Mouse (Mus musculus): ENCODE results near the gene Tex45.

DNA sequence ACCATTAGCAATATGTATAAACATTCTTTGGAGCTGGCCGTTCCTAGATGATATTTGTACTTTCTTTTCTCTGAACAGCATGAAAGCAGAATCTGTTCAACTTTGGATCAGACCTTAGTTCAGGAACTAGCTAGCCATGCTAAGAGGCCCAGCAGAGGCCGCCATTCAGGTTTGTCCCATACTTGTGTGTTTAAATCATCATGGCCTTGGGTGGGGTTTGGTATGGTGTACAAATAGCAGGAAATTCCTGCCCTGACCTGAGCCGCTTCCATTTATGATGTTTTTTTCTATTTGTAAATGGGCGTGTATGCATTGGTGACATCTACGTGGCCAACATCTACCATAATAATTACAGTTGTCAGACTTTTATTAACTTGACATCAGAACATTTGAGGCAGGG, 45.4 kb upstream of the Tex45 start:
- TF ChIP-seq CTCF (IDR thresholded peaks at IDR 0.05; ENCODE audit: low read depth, low read length) (no peak), TAL1 (conservative IDR thresholded peaks at IDR 0.05; ENCODE audit: low read depth, low read length) (no peak), GATA1 (IDR thresholded peaks at IDR 0.05; ENCODE audit: borderline replicate concordance, low read length) (no peak)

Measured in G1E (cell line).